Mouse (Mus musculus): ENCODE measurements around the gene Cmip. TPM values are rescaled to one million over a fixed set of nuclear protein-coding genes. Genes with fewer than 3 reads are reported as not detected.

Cmip gene
- polyA plus RNA-seq, 1 experiment from 2014 or later: 112 TPM

DNA sequence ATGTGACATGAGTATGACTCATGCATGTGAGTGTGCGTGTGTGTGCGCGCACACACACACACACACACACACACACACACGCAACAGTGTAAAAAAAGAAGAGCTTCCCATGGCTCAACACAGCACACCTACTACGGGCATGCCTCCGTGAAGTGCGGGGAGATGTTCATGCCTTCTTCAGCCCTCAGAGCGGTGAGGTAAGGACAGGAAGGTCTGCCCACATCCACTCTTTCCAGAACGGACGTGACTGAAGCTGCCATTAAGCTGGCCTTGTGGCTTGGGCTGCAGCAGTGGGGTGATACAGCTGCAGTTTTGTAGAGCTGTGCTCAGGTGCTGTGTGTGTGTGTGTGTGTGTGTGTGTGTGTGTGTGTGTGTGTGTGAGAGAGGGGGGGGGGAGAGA, 63.8 kb downstream of the Cmip start:
- no peaks in the 10 kb centered on the region for H3K36me3 ChIP-seq
- H3K4me1 ChIP-seq: peaks cover 61% of the 10 kb centered on the region
- H3K9me3 ChIP-seq: no peaks in the 10 kb centered on the region
- no peak overlapping the region for H3K4me3 ChIP-seq
- WGBS: 95% methylated on average over 10 of the region's 10 CpGs
- H3K27me3 ChIP-seq (replicated peaks): no peaks in the 10 kb centered on the region
- no peak for ATAC-seq (ENCODE audit: low FRiP score, low read depth)
- no peak overlapping the region for H3K27ac ChIP-seq
- H3K4me2 ChIP-seq (replicated peaks): no peak overlapping the region
- no peak overlapping the region for H3K9ac ChIP-seq

DNA sequence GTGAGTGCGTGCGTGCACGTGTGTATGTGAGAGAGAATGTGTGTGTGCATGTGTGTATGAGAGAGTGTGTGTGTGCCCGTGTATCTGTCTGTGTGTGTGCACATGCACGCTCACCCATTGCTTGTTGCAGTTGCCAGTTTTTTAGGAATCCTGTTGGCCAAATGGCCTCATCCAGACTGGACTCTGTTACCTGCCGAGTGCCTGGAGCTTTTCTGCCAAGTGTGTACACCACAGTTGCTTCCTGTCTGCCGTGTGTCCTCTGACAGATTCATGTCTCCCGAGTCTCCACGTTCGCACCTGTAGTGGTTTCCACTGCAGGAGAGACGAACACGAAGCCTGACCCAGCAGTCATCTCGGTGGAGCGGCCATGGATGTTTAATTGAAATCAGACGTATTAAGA, 64.4 kb downstream of the Cmip start:
- no peak for ATAC-seq (ENCODE audit: low FRiP score, low read depth)
- Histone ChIP-seq H3K4me1 (peaks cover 55% of the 10 kb centered on the region), H3K4me3 (no peak overlapping the region), H3K4me2 (replicated peaks) (no peak overlapping the region), H3K9me3 (no peaks in the 10 kb centered on the region), H3K27me3 (replicated peaks) (no peaks in the 10 kb centered on the region), H3K9ac (no peak overlapping the region), H3K36me3 (no peaks in the 10 kb centered on the region), H3K27ac (no peak overlapping the region)
- WGBS: 88% methylated on average over 15 of the region's 15 CpGs

- Histone ChIP-seq H3K4me2 (replicated peaks) (peak overlapping the region; percentile 41), H3K9me3 (no peaks in the 10 kb centered on the region), H3K36me3 (no peaks in the 10 kb centered on the region), H3K27me3 (replicated peaks) (no peaks in the 10 kb centered on the region), H3K4me1 (peaks cover 54% of the 10 kb centered on the region), H3K4me3 (no peak overlapping the region), H3K9ac (no peak overlapping the region), H3K27ac (peak overlapping the region; percentile 50; the same call in 1 of the 2 replicates)
- ATAC-seq (ENCODE audit: low FRiP score, low read depth): peak; percentile 86
- WGBS: 23% methylated on average over 6 of the region's 6 CpGs
Measured at GRCm38 (mm10) chr8:117322021-117322420, 65.2 kb downstream of the Cmip start.

DNA sequence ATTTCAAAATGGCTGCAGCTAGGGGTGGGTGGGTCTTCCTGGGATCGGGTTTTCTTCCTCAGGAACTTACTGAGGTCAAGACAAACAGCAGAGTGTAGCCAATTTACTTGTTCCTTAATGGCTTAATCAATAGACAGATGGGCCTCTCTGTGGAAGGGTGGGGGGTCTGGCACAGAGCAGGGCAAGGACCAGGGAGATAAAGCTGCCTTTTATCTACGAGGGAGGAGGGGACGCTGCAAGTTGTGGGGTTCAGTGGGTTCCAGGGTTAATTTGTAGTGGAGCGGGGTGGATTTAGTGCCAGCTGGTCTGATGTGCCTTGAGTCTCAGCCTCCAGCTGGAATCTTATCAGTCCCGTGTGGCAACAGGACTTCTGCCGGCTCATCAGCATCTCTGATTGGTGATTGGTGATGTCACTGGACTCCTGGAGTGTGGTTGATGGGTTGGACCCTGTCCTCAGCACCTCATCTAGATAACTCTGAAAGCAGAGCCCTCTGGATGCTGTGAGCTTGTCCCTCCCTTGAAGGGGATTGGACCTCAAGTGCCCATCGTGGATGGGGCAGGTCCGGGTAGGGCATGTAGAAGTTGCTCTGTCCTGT, 65.9 kb downstream of the Cmip start:
- Histone ChIP-seq H3K36me3 (no peaks in the 10 kb centered on the region), H3K4me2 (replicated peaks) (peak overlapping the region; percentile 41; the same call in 1 of the 2 replicates), H3K9me3 (no peaks in the 10 kb centered on the region), H3K27me3 (replicated peaks) (no peaks in the 10 kb centered on the region), H3K27ac (peak overlapping the region; percentile 50; the same call in 1 of the 2 replicates), H3K4me3 (no peak overlapping the region), H3K4me1 (peaks cover 59% of the 10 kb centered on the region), H3K9ac (no peak overlapping the region; the same call in 1 of the 2 replicates)
- WGBS: 55% methylated on average over 8 of the region's 8 CpGs
- peak; percentile 54; the same call in 1 of the 2 replicates for ATAC-seq (ENCODE audit: low FRiP score, low read depth)

- Histone ChIP-seq H3K4me3 (no peak overlapping the region), H3K4me1 (peaks cover 58% of the 10 kb centered on the region), H3K9ac (no peak overlapping the region), H3K27me3 (replicated peaks) (no peaks in the 10 kb centered on the region), H3K36me3 (no peaks in the 10 kb centered on the region), H3K4me2 (replicated peaks) (no peak overlapping the region), H3K9me3 (no peaks in the 10 kb centered on the region), H3K27ac (no peak overlapping the region)
- ATAC-seq (ENCODE audit: low FRiP score, low read depth): no peak
- WGBS: 94% methylated on average over 9 of the region's 9 CpGs
Measured at GRCm38 (mm10) chr8:117324821-117325220, 68.0 kb downstream of the Cmip start.

- H3K4me3 ChIP-seq: no peak overlapping the region
- no peak overlapping the region for H3K4me2 ChIP-seq (replicated peaks)
- H3K9ac ChIP-seq: no peak overlapping the region
- WGBS: 92% methylated on average over 5 of the region's 5 CpGs
- peaks cover 50% of the 10 kb centered on the region for H3K4me1 ChIP-seq
- H3K36me3 ChIP-seq: no peaks in the 10 kb centered on the region
- ATAC-seq (ENCODE audit: low FRiP score, low read depth): no peak
- no peaks in the 10 kb centered on the region for H3K27me3 ChIP-seq (replicated peaks)
- H3K27ac ChIP-seq: no peak overlapping the region
- H3K9me3 ChIP-seq: no peaks in the 10 kb centered on the region
Measured at GRCm38 (mm10) chr8:117326735-117327134, 69.9 kb downstream of the Cmip start.

GRCm38 (mm10) chr8:117327385-117327837, 70.5 kb downstream of the Cmip start:
- peaks cover 47% of the 10 kb centered on the region for H3K4me1 ChIP-seq
- 43% methylated on average over 7 of the region's 7 CpGs for WGBS
- no peaks in the 10 kb centered on the region for H3K36me3 ChIP-seq
- H3K27ac ChIP-seq: no peak overlapping the region
- no peak for ATAC-seq (ENCODE audit: low FRiP score, low read depth)
- peak overlapping the region; percentile 13; the same call in 1 of the 2 replicates for H3K9ac ChIP-seq
- no peaks in the 10 kb centered on the region for H3K27me3 ChIP-seq (replicated peaks)
- no peaks in the 10 kb centered on the region for H3K9me3 ChIP-seq
- 0 out of 2 replicates have a peak overlapping the region, but pooled peaks have one; percentile 3 for H3K4me2 ChIP-seq (replicated peaks)
- no peak overlapping the region for H3K4me3 ChIP-seq

- 84% methylated on average over 9 of the region's 9 CpGs for WGBS
Measured at GRCm38 (mm10) chr8:117328758-117329157, 71.9 kb downstream of the Cmip start.

GRCm38 (mm10) chr8:117329167-117329566, 72.3 kb downstream of the Cmip start:
- H3K4me2 ChIP-seq (replicated peaks): no peak overlapping the region
- H3K4me3 ChIP-seq: no peak overlapping the region
- 73% methylated on average over 9 of the region's 9 CpGs for WGBS
- H3K4me1 ChIP-seq: peaks cover 53% of the 10 kb centered on the region
- no peak overlapping the region for H3K9ac ChIP-seq
- no peak overlapping the region for H3K27ac ChIP-seq
- no peaks in the 10 kb centered on the region for H3K27me3 ChIP-seq (replicated peaks)
- H3K36me3 ChIP-seq: no peaks in the 10 kb centered on the region
- no peak for ATAC-seq (ENCODE audit: low FRiP score, low read depth)
- H3K9me3 ChIP-seq: no peaks in the 10 kb centered on the region

More at GRCm38 (mm10) chr8:117328758-117329157, 71.9 kb downstream of the Cmip start:
- Histone ChIP-seq H3K9ac (no peak overlapping the region), H3K4me2 (replicated peaks) (no peak overlapping the region), H3K9me3 (no peaks in the 10 kb centered on the region), H3K27ac (no peak overlapping the region), H3K36me3 (no peaks in the 10 kb centered on the region), H3K4me1 (peaks cover 52% of the 10 kb centered on the region), H3K27me3 (replicated peaks) (no peaks in the 10 kb centered on the region), H3K4me3 (no peak overlapping the region)
- ATAC-seq (ENCODE audit: low FRiP score, low read depth): no peak

- 52% methylated on average over 2 of the region's 2 CpGs for WGBS
- no peak overlapping the region for H3K27ac ChIP-seq
- no peak for ATAC-seq (ENCODE audit: low FRiP score, low read depth)
- no peak overlapping the region for H3K9ac ChIP-seq
- no peaks in the 10 kb centered on the region for H3K27me3 ChIP-seq (replicated peaks)
- no peaks in the 10 kb centered on the region for H3K9me3 ChIP-seq
- no peak overlapping the region for H3K4me3 ChIP-seq
- peaks cover 55% of the 10 kb centered on the region for H3K4me1 ChIP-seq
- no peaks in the 10 kb centered on the region for H3K36me3 ChIP-seq
- no peak overlapping the region for H3K4me2 ChIP-seq (replicated peaks)
Measured at GRCm38 (mm10) chr8:117329903-117330302, 73.0 kb downstream of the Cmip start.

DNA sequence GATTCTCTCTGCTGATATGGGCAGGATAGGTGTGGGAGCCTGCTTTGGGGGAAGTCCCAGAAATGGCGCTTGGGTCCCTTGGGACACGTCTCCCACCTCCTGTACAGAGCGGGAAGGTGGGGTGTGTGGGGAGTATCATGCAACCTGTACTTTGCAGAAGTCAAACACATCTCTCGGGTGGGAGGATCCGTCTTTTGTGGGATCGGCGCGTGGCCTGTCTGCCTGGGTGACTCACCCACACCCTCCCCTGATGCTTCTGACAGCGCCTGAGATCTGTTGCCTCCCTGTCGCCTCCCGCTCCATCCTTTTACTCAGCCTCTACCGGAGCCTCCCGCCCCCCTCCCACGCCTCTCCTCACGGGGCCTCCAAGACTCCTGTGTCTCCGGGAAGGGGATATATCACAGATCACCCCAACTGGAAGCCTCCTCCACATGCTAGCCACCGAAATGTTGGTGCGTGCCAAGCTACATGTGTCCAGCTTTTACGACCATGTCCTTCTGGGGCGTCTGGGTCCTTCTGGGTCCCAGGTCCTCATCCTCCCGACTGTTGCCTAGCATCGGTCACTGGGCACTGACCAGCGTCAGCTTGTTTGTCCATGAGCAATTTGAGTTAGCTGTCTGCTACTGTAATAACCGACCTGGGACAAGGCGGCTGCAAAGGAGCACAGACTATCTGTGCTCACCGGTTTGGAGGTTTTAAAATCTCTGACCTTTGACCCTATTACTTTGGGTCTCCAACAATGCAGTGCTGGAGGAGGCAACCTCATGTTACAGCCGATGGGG, 75.6 kb downstream of the Cmip start:
- Histone ChIP-seq H3K4me1 (peaks cover 57% of the 10 kb centered on the region), H3K9me3 (no peaks in the 10 kb centered on the region), H3K4me3 (no peak overlapping the region), H3K27ac (no peak overlapping the region), H3K9ac (no peak overlapping the region), H3K4me2 (replicated peaks) (no peak overlapping the region), H3K36me3 (no peaks in the 10 kb centered on the region), H3K27me3 (replicated peaks) (no peaks in the 10 kb centered on the region)
- 86% methylated on average over 27 of the region's 27 CpGs for WGBS
- ATAC-seq (ENCODE audit: low FRiP score, low read depth): no peak

DNA sequence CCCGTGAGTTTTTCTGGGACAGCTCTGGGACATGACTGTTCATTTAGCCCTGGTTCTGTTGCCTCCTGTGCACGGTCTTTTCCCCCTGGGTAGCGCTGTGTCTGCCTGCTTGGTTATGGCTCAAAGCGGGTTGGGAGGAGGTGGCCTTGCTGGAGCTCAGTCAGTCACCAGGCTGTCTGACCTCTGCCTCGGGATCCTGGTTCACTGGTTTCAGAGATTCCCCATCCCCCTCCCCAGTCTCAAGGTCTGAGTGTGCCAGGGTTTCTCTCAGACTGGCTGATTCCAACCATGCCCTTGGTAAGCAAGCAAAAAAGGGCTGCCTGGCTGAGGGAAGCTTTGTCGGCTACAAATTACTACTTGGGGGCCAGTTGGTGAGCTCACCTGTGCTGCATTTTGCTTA, 76.8 kb downstream of the Cmip start:
- Histone ChIP-seq H3K9ac (no peak overlapping the region), H3K9me3 (no peaks in the 10 kb centered on the region), H3K4me1 (peaks cover 62% of the 10 kb centered on the region), H3K27ac (no peak overlapping the region), H3K36me3 (no peaks in the 10 kb centered on the region), H3K27me3 (replicated peaks) (no peaks in the 10 kb centered on the region), H3K4me3 (no peak overlapping the region), H3K4me2 (replicated peaks) (no peak overlapping the region)
- WGBS: 55% methylated on average over 6 of the region's 6 CpGs
- ATAC-seq (ENCODE audit: low FRiP score, low read depth): no peak
